Mouse (Mus musculus) hindbrain, embryonic 11.5 days (tissue): ENCODE results near the gene Slc17a8. TPM values are rescaled to one million over a fixed set of nuclear protein-coding genes. Genes with fewer than 3 reads are reported as not detected.
"Not testable (repeated sequence)": the region's sequence is repeated elsewhere in the genome, so short reads cannot be mapped to it uniquely, and the experiment has no call there.

Experiments used
- ATAC-seq: fragments of 200-750 bp; cut with Nextera tagmentation; 2 replicates; pipeline ENCODE4 v1.8.0; 2017; ENCODE audit warnings: mild to moderate bottlenecking, moderate TSS enrichment, moderate library complexity; ENCODE audit not compliant: low FRiP score
- DNase-seq: peaks from one replicate; pipeline ENCODE4 v3.0.0-alpha.2; 2015; ENCODE audit warnings: low spot score
- H3K27ac ChIP-seq: fragments of 300-500 bp; sonication (generic); 2 replicates; pipeline ENCODE4 v1.5.1; 2014; ENCODE audit warnings: mild to moderate bottlenecking, low read depth, low read length
- H3K27me3 ChIP-seq: fragments of 300-500 bp; sonication (generic); 2 replicates; pipeline ENCODE4 v1.6.1; 2014; ENCODE audit warnings: mild to moderate bottlenecking, low read length, moderate library complexity, mixed read lengths; ENCODE audit not compliant: control insufficient read depth, insufficient read depth
- H3K36me3 ChIP-seq: fragments of 300-500 bp; sonication (generic); 2 replicates; pipeline ENCODE4 v1.6.1; 2014; ENCODE audit warnings: mild to moderate bottlenecking, low read length, moderate library complexity, mixed read lengths; ENCODE audit not compliant: control insufficient read depth, insufficient read depth
- H3K4me1 ChIP-seq: fragments of 300-500 bp; sonication (generic); replicated peaks from 2 replicates; pipeline ENCODE4 v1.6.1; 2014; ENCODE audit warnings: low read length, mixed read lengths; ENCODE audit not compliant: control insufficient read depth, insufficient read depth
- H3K4me2 ChIP-seq: fragments of 300-500 bp; sonication (generic); replicated peaks from 2 replicates; pipeline ENCODE4 v1.6.1; 2014; ENCODE audit warnings: mild to moderate bottlenecking, low read depth, low read length
- H3K4me3 ChIP-seq: fragments of 300-500 bp; sonication (generic); 2 replicates; pipeline ENCODE4 v1.5.1; 2014; ENCODE audit warnings: low read depth, low read length
- H3K9ac ChIP-seq: fragments of 300-500 bp; sonication (generic); 2 replicates; pipeline ENCODE4 v1.6.1; 2014; ENCODE audit warnings: low read depth, low read length
- H3K9me3 ChIP-seq: fragments of 300-500 bp; sonication (generic); 2 replicates; pipeline ENCODE4 v1.6.1; 2016; ENCODE audit warnings: low read length; ENCODE audit not compliant: control insufficient read depth
- WGBS: fragments of 180-500 bp; shearing (Covaris S2); extraction: QIAGEN DNeasy Blood & Tissue Kit; methylation state at CpG from one replicate; pipeline ENCODE4 v1.1.7; 2014; 5-methylcytosine and 5-hydroxymethylcytosine counted together
- polyA plus RNA-seq: library from polyadenylated mRNA; unstranded; fragments of >200 nt; fragmentation: Nextera tagmentation; extraction: Ambion mirVana; gene quantifications from 2 replicates; pipeline ENCODE4 v1.2.1, GENCODE M21; 2014

Gene Slc17a8
- polyA plus RNA-seq, result 0.70 and 2.0 TPM in 2 replicates

- WGBS, result 34% methylated on average over 7 of the region's 7 CpGs
- Histone ChIP-seq H3K36me3 (no peaks in the 10 kb centered on the region), H3K9ac (no peak within 1 kb of the TSS; the same call in 1 of the 2 replicates), H3K4me2 (no peak within 1 kb of the TSS), H3K4me3 (no peak within 1 kb of the TSS), H3K4me1 (no peaks in the 10 kb centered on the region), H3K9me3 (no peaks in the 10 kb centered on the region), H3K27ac (no peak within 1 kb of the TSS), H3K27me3 (no peaks in the 10 kb centered on the region; the same call in 1 of the 2 replicates)
- DNase-seq, result no peak
- ATAC-seq, result no peak
These were observed at the start of gene Slc17a8 for GRCm38 (mm10) chr10:89621129-89621528. Gene Slc17a8, minus strand, starts transcription at chr10:89621253.

GRCm38 (mm10) chr10:89670371-89670770 is 49.3 kb upstream of the Slc17a8 start:
- not testable (repeated sequence) for DNase-seq, H3K9me3 ChIP-seq, H3K27me3 ChIP-seq, H3K27ac ChIP-seq, H3K4me2 ChIP-seq, H3K9ac ChIP-seq, H3K4me3 ChIP-seq, ATAC-seq, H3K4me1 ChIP-seq, H3K36me3 ChIP-seq
- WGBS, result 94% methylated on average over 5 of the region's 5 CpGs

GRCm38 (mm10) chr10:89667571-89667970 is 46.5 kb upstream of the Slc17a8 start:
- no peak overlapping the region for H3K9ac ChIP-seq
- H3K27ac ChIP-seq, result no peak overlapping the region
- no peaks in the 10 kb centered on the region for H3K36me3 ChIP-seq
- WGBS, result 94% methylated on average over 7 of the region's 7 CpGs
- no peak overlapping the region for H3K4me2 ChIP-seq
- H3K4me3 ChIP-seq, result no peak overlapping the region
- DNase-seq, result no peak
- no peak for ATAC-seq
- no peaks in the 10 kb centered on the region for H3K4me1 ChIP-seq
- H3K27me3 ChIP-seq, result no peaks in the 10 kb centered on the region
- no peaks in the 10 kb centered on the region for H3K9me3 ChIP-seq

GRCm38 (mm10) chr10:89665679-89666078 is 44.6 kb upstream of the Slc17a8 start:
- Histone ChIP-seq H3K9me3 (no peaks in the 10 kb centered on the region), H3K4me3 (no peak overlapping the region), H3K4me1 (no peaks in the 10 kb centered on the region), H3K9ac (no peak overlapping the region), H3K4me2 (no peak overlapping the region), H3K36me3 (no peaks in the 10 kb centered on the region), H3K27ac (no peak overlapping the region), H3K27me3 (no peaks in the 10 kb centered on the region)
- no peak for DNase-seq
- 93% methylated on average over 9 of the region's 9 CpGs for WGBS
- no peak for ATAC-seq

- Histone ChIP-seq H3K36me3 (no peaks in the 10 kb centered on the region), H3K27ac (no peak overlapping the region), H3K9ac (no peak overlapping the region), H3K4me1 (no peaks in the 10 kb centered on the region), H3K27me3 (no peaks in the 10 kb centered on the region), H3K9me3 (no peaks in the 10 kb centered on the region), H3K4me3 (no peak overlapping the region), H3K4me2 (no peak overlapping the region)
- DNase-seq, result no peak
- no peak for ATAC-seq
- WGBS, result 94% methylated on average over 8 of the region's 8 CpGs
These were observed 44.1 kb upstream of the Slc17a8 start for GRCm38 (mm10) chr10:89664977-89665645.

- ATAC-seq, result no peak
- no peak overlapping the region for H3K27ac ChIP-seq
- no peaks in the 10 kb centered on the region for H3K4me1 ChIP-seq
- no peaks in the 10 kb centered on the region for H3K27me3 ChIP-seq
- H3K9ac ChIP-seq, result no peak overlapping the region
- DNase-seq, result no peak
- 94% methylated on average over 5 of the region's 5 CpGs for WGBS
- H3K4me3 ChIP-seq, result no peak overlapping the region
- peaks cover 5% of the 10 kb centered on the region for H3K36me3 ChIP-seq
- no peaks in the 10 kb centered on the region for H3K9me3 ChIP-seq
- H3K4me2 ChIP-seq, result no peak overlapping the region
These were observed 35.3 kb upstream of the Slc17a8 start for GRCm38 (mm10) chr10:89656366-89656765.

- WGBS, result 92% methylated on average over 8 of the region's 8 CpGs
- Histone ChIP-seq H3K4me3 (no peak overlapping the region), H3K36me3 (peaks cover 5% of the 10 kb centered on the region), H3K27me3 (no peaks in the 10 kb centered on the region), H3K4me1 (no peaks in the 10 kb centered on the region), H3K4me2 (no peak overlapping the region), H3K27ac (no peak overlapping the region), H3K9ac (no peak overlapping the region), H3K9me3 (no peaks in the 10 kb centered on the region)
- ATAC-seq (no peak), DNase-seq (no peak)
These were observed 31.9 kb upstream of the Slc17a8 start for GRCm38 (mm10) chr10:89652912-89653311.

GRCm38 (mm10) chr10:89651691-89652090 is 30.6 kb upstream of the Slc17a8 start:
- Histone ChIP-seq H3K4me2 (no peak overlapping the region), H3K9ac (no peak overlapping the region), H3K36me3 (peaks cover 5% of the 10 kb centered on the region; the same call in 1 of the 2 replicates), H3K27me3 (no peaks in the 10 kb centered on the region), H3K4me1 (no peaks in the 10 kb centered on the region), H3K9me3 (no peaks in the 10 kb centered on the region), H3K4me3 (no peak overlapping the region), H3K27ac (no peak overlapping the region)
- no peak for ATAC-seq
- 97% methylated on average over 1 of the region's 1 CpGs for WGBS
- DNase-seq, result no peak

DNA sequence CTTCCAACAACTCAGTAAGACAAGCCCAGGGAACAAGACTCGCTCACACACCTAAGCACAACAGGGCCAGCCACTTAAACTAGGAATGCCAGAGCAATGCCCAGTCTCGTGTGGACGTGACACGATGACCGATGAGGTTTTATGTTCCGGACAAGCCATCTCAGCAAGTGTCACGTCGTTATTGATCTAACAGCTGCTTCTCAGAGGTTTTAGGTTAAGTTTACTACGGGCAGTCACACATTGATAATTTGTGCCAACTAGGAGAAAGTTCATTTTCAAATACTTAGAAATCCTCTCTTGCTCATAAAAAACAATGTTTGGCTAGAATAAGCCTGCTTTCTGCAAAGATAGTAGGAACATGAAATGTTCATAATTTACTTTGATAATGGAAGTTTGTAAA is 25.9 kb upstream of the Slc17a8 start:
- no peak for ATAC-seq
- Histone ChIP-seq H3K9me3 (no peaks in the 10 kb centered on the region), H3K4me2 (no peak overlapping the region), H3K27ac (no peak overlapping the region), H3K27me3 (no peaks in the 10 kb centered on the region), H3K4me1 (no peaks in the 10 kb centered on the region), H3K4me3 (no peak overlapping the region), H3K9ac (no peak overlapping the region), H3K36me3 (no peaks in the 10 kb centered on the region)
- WGBS, result 91% methylated on average over 9 of the region's 9 CpGs
- no peak for DNase-seq
